Mouse (Mus musculus) CH12.LX (cell line): ENCODE measurements around the gene Dennd1a.

Experiments used
- CTCF ChIP-seq, 2 experiments: IDR thresholded peaks in 1 of 2; conservative IDR thresholded peaks in 1 of 2; 2 replicates each; pipeline ENCODE4 v1.5.1; 2011 to 2012; ENCODE audit warnings: low read depth in 2 of 2, low read length in 2 of 2, improper control_type of control experiment in 1 of 2, inconsistent platforms in 1 of 2, mild to moderate bottlenecking in 1 of 2, moderate library complexity in 1 of 2
- MEF2A ChIP-seq: IDR thresholded peaks from 2 replicates; pipeline ENCODE4 v1.6.1; 2014; ENCODE audit warnings: low read depth, mild to moderate bottlenecking, inconsistent platforms, low read length, improper control_type of control experiment, borderline replicate concordance
- RAD21 ChIP-seq: IDR thresholded peaks from 2 replicates; pipeline ENCODE4 v1.6.1; 2011; ENCODE audit warnings: low read depth, mild to moderate bottlenecking, low read length, improper control_type of control experiment, moderate library complexity
- ZKSCAN1 ChIP-seq: IDR thresholded peaks from 2 replicates; pipeline ENCODE4 v1.6.1; 2012; ENCODE audit warnings: low read depth, inconsistent platforms, low read length, improper control_type of control experiment, borderline replicate concordance

DNA sequence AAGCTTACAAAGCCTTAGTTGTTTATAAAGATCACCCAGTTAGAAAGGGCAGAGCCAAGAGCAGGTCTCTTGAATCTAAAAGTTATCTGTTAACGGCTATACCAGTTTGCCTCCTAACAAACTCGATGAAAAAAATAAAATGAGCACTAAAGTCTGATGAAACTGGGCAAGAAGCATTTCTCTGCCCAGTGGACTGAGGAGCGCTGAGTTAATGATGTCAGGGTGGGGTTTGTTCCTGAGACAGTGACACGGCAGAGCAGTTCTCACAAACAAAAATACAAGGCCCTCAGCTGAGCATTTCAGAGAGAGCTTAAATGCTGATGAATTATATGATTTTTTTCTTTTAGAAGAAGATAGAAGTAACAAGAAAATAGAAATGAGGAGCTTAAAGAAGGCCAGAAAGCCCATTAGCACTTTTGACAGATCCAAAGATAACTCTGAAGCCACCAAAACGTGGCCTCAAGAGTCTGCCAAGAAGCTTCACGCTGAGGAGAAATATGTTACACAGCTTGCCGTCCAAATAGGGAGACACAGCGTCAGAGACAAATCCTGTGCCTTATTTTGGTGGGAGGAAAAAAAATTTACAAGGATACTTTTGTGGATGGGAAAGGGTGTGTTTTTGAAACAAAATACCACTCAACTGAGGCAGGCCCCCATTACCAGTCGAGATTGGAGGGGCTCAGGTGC, 264.0 kb downstream of the Dennd1a start:
- TF ChIP-seq ZKSCAN1 (no peak), CTCF (conservative IDR thresholded peaks at IDR 0.05 in 1 of 2, IDR thresholded peaks at IDR 0.05 in 1 of 2; ENCODE audit: low read depth in 2 of 2, low read length in 2 of 2) (no peak), RAD21 (no peak), MEF2A (no peak)
